Mouse (Mus musculus): ENCODE data around the gene Luzp4. TPM values are rescaled to one million over a fixed set of nuclear protein-coding genes. Genes with fewer than 3 reads are reported as not detected.
"Not testable (repeated sequence)": the region's sequence is repeated elsewhere in the genome, so short reads cannot be mapped to it uniquely, and the experiment has no call there.

Gene Luzp4
- polyA plus RNA-seq (2014; fragmentation: Nextera tagmentation; extraction: Ambion mirVana) = not detected in 2 replicates

DNA sequence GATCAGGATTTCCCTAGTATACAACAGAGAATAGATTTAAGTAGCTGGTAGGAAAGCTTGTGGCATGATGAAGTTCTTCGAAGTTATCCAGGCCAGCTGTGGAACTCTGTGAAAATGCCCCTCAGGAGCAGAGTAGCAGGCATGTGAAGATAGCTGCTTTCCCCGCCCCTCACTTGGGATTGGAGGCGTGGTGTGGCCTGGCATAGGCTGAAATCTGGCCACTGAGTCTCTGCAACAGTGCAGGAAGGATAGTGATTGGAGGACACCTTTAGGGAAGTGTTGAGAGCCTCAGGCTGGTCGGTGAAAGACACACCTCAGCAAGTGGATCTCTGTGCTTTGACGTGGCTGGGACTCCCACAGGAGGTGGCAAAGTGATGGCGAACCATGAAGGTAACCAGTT is at the start of gene Luzp4:
Luzp4 (plus strand) TSS at position 301 of the 400 bp plus-strand sequence.
- not testable (repeated sequence) for H3K4me2 ChIP-seq (ENCODE audit: low read length); ATAC-seq; H3K36me3 ChIP-seq (ENCODE audit: control insufficient read depth, insufficient read depth, low read length); DNase-seq (ENCODE audit: low spot score); H3K4me1 ChIP-seq (ENCODE audit: control insufficient read depth, insufficient read depth, low read length); H3K4me3 ChIP-seq (ENCODE audit: low read depth, low read length); H3K27me3 ChIP-seq (replicated peaks; ENCODE audit: control insufficient read depth, insufficient read depth, low read length); H3K27ac ChIP-seq (ENCODE audit: low read depth, low read length); H3K9me3 ChIP-seq (replicated peaks; ENCODE audit: control insufficient read depth, low read length); H3K9ac ChIP-seq (ENCODE audit: low read length)
- 80% methylated on average over 3 of the region's 6 CpGs for WGBS

DNA sequence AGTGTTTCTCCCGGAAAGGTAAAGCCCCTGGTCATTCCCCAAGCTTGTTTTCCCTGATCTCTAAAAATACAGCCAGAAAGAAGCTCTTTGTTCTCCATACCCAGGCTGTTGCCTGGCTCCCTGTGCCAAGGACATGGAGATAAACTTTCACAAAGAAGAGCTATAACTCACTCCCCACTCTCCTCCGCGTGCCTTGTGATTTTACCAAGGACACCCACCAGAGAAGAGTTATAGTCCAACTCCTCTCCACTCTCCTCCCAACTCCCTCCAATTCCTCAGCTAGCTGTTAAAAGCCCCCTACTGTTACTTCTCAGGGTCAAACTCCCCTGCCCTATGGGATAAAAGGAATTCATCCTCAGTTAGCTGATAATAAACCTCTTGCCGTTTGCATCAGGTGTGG is 15.6 kb upstream of the Luzp4 start:
- not testable (repeated sequence) for DNase-seq (ENCODE audit: low spot score); H3K9me3 ChIP-seq (replicated peaks; ENCODE audit: control insufficient read depth, low read length); H3K27ac ChIP-seq (ENCODE audit: low read depth, low read length); H3K27me3 ChIP-seq (replicated peaks; ENCODE audit: control insufficient read depth, insufficient read depth, low read length); ATAC-seq; H3K4me3 ChIP-seq (ENCODE audit: low read depth, low read length); H3K36me3 ChIP-seq (ENCODE audit: control insufficient read depth, insufficient read depth, low read length); H3K4me2 ChIP-seq (ENCODE audit: low read length); H3K9ac ChIP-seq (ENCODE audit: low read length); H3K4me1 ChIP-seq (ENCODE audit: control insufficient read depth, insufficient read depth, low read length)
- WGBS = 93% methylated on average over 4 of the region's 4 CpGs

Other genes with a start within 250 kb of the Luzp4 start
- gene Gm8334, start 242.5 kb upstream of the Luzp4 start, polyA plus RNA-seq (2014; fragmentation: Nextera tagmentation; extraction: Ambion mirVana) = not detected in 2 replicates
- gene Gm15127, start 194.0 kb upstream of the Luzp4 start, polyA plus RNA-seq (2014; fragmentation: Nextera tagmentation; extraction: Ambion mirVana) = not detected in 2 replicates
- not detected in 2 replicates for gene Ott, start 216.6 kb downstream of the Luzp4 start, polyA plus RNA-seq (2014; fragmentation: Nextera tagmentation; extraction: Ambion mirVana)